Mouse (Mus musculus): Measurements from ENCODE around the gene Svbp.

DNA sequence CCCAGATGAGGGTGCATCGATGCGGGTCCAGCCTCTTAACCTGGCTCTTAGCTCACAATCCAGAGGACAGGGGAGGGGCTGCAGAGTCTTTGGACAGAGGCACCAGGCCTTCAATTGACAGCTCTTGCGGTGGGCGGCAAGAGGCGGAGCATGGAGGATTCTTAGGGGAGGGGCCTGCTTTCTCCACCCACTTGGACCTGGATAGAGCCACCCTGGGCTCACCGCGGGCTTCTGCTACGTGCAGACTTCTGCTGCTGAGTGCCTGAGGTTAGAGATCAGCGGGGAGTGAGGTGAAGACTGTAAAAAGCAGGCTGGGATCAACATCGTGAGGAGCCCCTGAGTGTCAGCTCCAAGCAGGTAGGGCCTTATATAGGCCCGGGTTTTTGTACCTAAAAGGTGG, 23.1 kb downstream of the Svbp start, which contains the start of gene Tmem269:
- no peak for TF ChIP-seq CTCF (IDR thresholded peaks at IDR 0.05; ENCODE audit: control insufficient read depth, insufficient read depth, insufficient replicate concordance, low read depth, low read length)
- TF ChIP-seq POLR2A (IDR thresholded peaks at IDR 0.05; ENCODE audit: control insufficient read depth, low read depth, low read length): peak; percentile 49; the same call in 1 of the 2 replicates
